Mouse (Mus musculus) stomach, embryonic 16.5 days (tissue): ENCODE measurements at regions not wholly inside any gene's neighbourhood (a gene's known extent, or its start where the extent isn't known, plus 50 kb on each side); places are given as distances from the start of the nearest gene placed in this dataset.

Experiments
- ATAC-seq: fragments of 200-750 bp; cut with Nextera tagmentation; 2 replicates; pipeline ENCODE4 v1.8.0; 2017; ENCODE audit warnings: moderate number of reproducible peaks, moderate TSS enrichment; ENCODE audit not compliant: insufficient read depth, low FRiP score
- H3K27ac ChIP-seq: fragments of 300-500 bp; sonication (generic); 2 replicates; pipeline ENCODE4 v1.5.1; 2014; ENCODE audit warnings: low read length
- H3K27me3 ChIP-seq: fragments of 300-500 bp; sonication (generic); 2 replicates; pipeline ENCODE4 v1.6.1; 2014; ENCODE audit warnings: low read length, control low read depth, mixed read lengths; ENCODE audit not compliant: control insufficient read depth, insufficient read depth
- H3K36me3 ChIP-seq: fragments of 300-500 bp; sonication (generic); 2 replicates; pipeline ENCODE4 v1.6.1; 2014; ENCODE audit warnings: low read length; ENCODE audit not compliant: control insufficient read depth, insufficient read depth
- H3K4me1 ChIP-seq: fragments of 300-500 bp; sonication (generic); 2 replicates; pipeline ENCODE4 v1.6.1; 2014; ENCODE audit warnings: low read length, control low read depth, mixed read lengths; ENCODE audit not compliant: control insufficient read depth, insufficient read depth
- H3K4me2 ChIP-seq: fragments of 300-500 bp; sonication (generic); 2 replicates; pipeline ENCODE4 v1.6.1; 2014; ENCODE audit warnings: low read depth, low read length, mixed read lengths
- H3K4me3 ChIP-seq: fragments of 300-500 bp; sonication (generic); replicated peaks from 2 replicates; pipeline ENCODE4 v1.5.1; 2014; ENCODE audit warnings: mild to moderate bottlenecking, low read length
- H3K9ac ChIP-seq: fragments of 300-500 bp; sonication (generic); 2 replicates; pipeline ENCODE4 v1.6.1; 2014; ENCODE audit warnings: low read length
- H3K9me3 ChIP-seq: fragments of 300-500 bp; sonication (generic); replicated peaks from 2 replicates; pipeline ENCODE4 v1.6.1; 2016; ENCODE audit warnings: low read length, control low read depth; ENCODE audit not compliant: control insufficient read depth
- WGBS: fragments of 180-500 bp; shearing (Covaris S2); extraction: QIAGEN DNeasy Blood & Tissue Kit; methylation state at CpG from one replicate; pipeline ENCODE4 v1.1.7; 2014; 5-methylcytosine and 5-hydroxymethylcytosine counted together

- Histone ChIP-seq H3K4me3 (no peak overlapping the region), H3K9ac (no peak overlapping the region), H3K27ac (no peak overlapping the region), H3K4me1 (peaks cover 14% of the 10 kb centered on the region), H3K36me3 (no peaks in the 10 kb centered on the region), H3K4me2 (no peak overlapping the region), H3K27me3 (no peaks in the 10 kb centered on the region), H3K9me3 (no peaks in the 10 kb centered on the region)
- 66% methylated on average over 3 of the region's 3 CpGs for WGBS
- ATAC-seq: no peak
These were observed 125.8 kb upstream of the Sox11 start for GRCm38 (mm10) chr12:27468141-27468540.

DNA sequence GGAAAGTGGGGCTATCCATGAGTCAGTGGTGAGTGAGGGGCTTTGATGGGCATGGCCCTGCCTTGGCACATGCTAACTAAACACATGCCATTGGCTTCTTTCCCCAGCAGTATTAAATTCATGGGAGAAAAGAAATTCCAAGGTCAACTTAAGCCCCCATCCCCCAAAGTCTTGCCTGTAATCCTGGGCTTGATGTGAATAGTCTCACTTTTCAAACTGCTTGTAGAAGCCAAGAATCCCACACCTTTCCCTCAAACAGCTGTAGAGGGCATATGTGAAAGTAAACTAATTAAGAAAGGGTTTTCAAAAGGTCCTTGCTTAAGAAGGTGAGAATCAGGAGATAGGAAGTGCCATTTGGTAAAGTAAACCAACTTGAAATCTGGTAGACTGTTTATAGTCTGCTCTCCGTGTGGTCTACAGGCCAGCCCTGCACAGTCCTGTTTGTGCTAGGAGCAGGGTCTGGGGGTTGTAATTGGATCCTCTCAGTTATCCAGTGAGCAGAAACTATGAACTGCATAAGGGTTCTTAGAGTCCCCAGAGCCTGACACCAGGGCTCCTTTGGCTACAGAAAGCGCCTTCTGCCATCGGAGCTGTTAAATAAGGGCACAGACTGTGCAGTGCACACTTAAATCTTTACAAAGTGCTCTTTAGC is 123.3 kb upstream of the Sox11 start:
- H3K27me3 ChIP-seq: no peaks in the 10 kb centered on the region
- no peak overlapping the region for H3K4me2 ChIP-seq
- H3K4me3 ChIP-seq: no peak overlapping the region
- 40% methylated on average over 3 of the region's 3 CpGs for WGBS
- peaks cover 9% of the 10 kb centered on the region for H3K4me1 ChIP-seq
- H3K9ac ChIP-seq: no peak overlapping the region
- no peaks in the 10 kb centered on the region for H3K9me3 ChIP-seq
- H3K27ac ChIP-seq: no peak overlapping the region
- no peaks in the 10 kb centered on the region for H3K36me3 ChIP-seq
- ATAC-seq: no peak

DNA sequence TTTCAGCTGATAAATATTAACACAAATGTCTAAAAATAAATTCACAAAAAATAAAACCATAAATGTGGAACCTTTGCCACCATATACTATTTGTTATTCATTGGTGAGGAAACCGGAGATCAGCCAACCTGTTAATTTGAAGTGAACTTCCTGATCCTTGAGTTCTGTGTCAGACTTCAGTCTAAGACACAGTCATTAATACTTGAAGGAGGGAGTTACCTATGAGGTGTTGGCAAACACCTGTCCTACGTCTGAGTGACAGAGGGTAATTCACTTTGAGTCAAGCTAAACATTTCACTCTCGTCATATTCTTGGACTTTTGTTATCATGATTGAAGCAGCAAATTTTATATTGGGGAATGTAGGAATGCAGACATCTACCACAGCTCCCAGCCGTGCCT is 116.3 kb upstream of the Sox11 start:
- no peak for ATAC-seq
- WGBS: 57% methylated on average over 4 of the region's 4 CpGs
- H3K4me1 ChIP-seq: no peaks in the 10 kb centered on the region

DNA sequence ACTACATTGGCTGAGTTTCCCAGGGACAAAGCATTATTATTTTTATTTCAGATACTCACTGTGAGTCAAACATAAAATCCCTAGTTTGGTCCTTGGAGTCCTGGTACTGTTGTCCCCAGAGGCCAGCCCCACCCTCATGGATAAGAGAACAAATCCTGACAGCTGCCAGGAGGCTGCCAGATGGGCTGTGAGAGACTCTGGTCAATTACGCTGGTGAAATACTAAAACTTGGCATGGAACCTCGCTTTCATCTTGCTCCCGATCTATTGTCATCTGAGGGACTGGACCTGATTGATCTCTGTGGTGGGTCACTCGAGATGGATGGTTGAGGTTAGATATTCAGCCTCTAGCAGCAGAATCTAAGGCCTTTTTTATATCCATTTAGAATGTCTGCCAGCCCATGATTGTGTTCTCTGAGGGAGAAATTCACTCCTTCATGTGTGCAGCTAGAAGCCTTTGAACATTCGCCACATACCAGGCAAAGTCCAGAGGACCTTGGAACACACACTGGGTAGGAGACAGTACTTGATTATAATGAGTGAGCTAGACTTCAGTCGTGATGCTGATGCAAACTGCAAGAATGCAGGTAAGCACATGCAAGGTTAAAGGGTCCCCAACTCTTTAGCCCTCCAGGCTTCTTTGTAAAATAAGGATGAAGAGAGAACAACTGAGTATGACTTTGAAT is 95.4 kb upstream of the Sox11 start:
- Histone ChIP-seq H3K36me3 (no peaks in the 10 kb centered on the region), H3K4me1 (no peaks in the 10 kb centered on the region), H3K27me3 (no peaks in the 10 kb centered on the region), H3K4me3 (no peak overlapping the region), H3K9me3 (no peaks in the 10 kb centered on the region), H3K4me2 (no peak overlapping the region), H3K27ac (no peak overlapping the region), H3K9ac (no peak overlapping the region)
- 58% methylated on average over 6 of the region's 6 CpGs for WGBS
- ATAC-seq: no peak

More for the DNA sequence above, 116.3 kb upstream of the Sox11 start:
- Histone ChIP-seq H3K4me3 (no peak overlapping the region), H3K36me3 (no peaks in the 10 kb centered on the region), H3K9ac (no peak overlapping the region), H3K9me3 (no peaks in the 10 kb centered on the region), H3K4me2 (no peak overlapping the region), H3K27ac (no peak overlapping the region), H3K27me3 (no peaks in the 10 kb centered on the region)

DNA sequence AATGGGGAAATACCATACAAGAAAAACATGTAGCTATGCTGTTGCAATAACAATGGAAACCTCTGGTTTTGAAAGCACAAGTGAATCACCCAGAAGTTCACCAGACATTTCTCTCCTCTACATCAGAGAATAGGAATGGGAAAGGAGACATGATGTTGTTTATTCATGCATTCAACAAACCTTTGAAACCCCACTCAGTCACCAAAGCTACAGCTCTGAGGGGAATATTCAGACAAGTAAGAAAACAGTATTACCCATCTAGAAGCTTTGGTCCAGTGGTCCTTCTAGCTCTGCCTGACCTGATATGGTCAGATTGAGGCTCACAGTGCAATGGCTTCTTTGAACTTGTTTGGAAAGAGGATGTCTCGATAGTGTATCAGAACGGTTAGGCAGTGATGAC is 89.0 kb upstream of the Sox11 start:
- Histone ChIP-seq H3K4me2 (no peak overlapping the region), H3K36me3 (no peaks in the 10 kb centered on the region), H3K4me3 (no peak overlapping the region), H3K4me1 (no peaks in the 10 kb centered on the region), H3K9me3 (no peaks in the 10 kb centered on the region), H3K9ac (no peak overlapping the region), H3K27me3 (no peaks in the 10 kb centered on the region), H3K27ac (no peak overlapping the region)
- no peak for ATAC-seq
- 81% methylated on average over 2 of the region's 2 CpGs for WGBS

DNA sequence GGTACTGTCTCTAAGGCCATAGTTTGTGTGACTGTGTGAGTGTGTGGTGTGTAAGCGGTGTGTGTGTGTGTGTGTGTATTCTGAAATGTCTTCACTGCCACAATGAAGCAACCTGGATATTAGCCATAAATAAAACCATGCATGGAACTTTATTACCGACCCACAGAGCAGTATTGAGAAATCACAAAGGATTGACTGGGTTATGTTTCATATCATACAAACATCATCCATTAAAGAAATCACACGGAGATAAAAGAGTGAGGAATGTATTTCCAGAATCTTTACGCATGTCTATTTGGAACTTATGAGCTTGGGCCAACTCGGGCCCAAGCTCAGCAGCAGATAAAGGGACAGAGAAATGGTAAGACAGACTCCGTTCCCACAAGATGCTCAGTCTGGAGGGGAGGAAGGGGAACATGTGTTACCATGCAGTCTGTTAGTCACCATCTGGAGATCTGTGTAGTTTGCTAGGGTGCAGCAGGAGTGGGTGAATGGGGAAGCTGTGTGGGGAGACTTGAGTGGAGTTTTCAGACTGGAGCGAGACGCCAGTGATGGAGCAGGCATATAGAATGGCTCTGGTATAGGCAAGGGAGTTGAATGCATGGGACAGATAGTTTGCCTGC is 75.1 kb upstream of the Sox11 start:
- H3K27me3 ChIP-seq: no peaks in the 10 kb centered on the region
- H3K4me3 ChIP-seq: no peak overlapping the region
- ATAC-seq: no peak
- no peak overlapping the region for H3K4me2 ChIP-seq
- H3K36me3 ChIP-seq: no peaks in the 10 kb centered on the region
- H3K9me3 ChIP-seq: no peaks in the 10 kb centered on the region
- H3K9ac ChIP-seq: no peak overlapping the region
- WGBS: 76% methylated on average over 8 of the region's 8 CpGs
- H3K27ac ChIP-seq: no peak overlapping the region
- H3K4me1 ChIP-seq: no peaks in the 10 kb centered on the region

DNA sequence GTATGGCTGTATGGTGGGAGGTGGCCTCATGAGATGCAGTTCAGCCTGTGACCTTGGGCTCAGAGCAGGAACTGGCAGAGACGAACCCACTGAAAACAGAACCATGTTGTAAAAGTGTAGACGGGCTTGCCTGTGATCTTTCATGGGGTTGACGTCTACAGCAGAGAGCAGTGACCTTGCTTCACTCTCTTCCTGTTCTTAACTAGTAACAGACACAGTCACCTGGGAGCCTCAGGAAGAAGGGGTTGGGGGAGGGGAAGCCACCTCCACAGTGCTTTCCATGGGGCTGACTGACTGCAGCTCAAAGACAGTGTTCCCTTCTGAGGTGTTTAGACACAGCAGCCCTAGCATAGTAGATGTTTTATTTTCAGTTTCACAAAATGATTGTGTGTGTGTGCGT is 68.2 kb upstream of the Sox11 start:
- H3K9me3 ChIP-seq: no peaks in the 10 kb centered on the region
- H3K4me1 ChIP-seq: no peaks in the 10 kb centered on the region
- H3K4me3 ChIP-seq: no peak overlapping the region
- no peak for ATAC-seq
- no peak overlapping the region for H3K27ac ChIP-seq
- H3K4me2 ChIP-seq: no peak overlapping the region
- H3K27me3 ChIP-seq: no peaks in the 10 kb centered on the region
- 48% methylated on average over 4 of the region's 4 CpGs for WGBS
- no peak overlapping the region for H3K9ac ChIP-seq
- H3K36me3 ChIP-seq: no peaks in the 10 kb centered on the region

GRCm38 (mm10) chr12:27408440-27408839 is 66.1 kb upstream of the Sox11 start:
- H3K27me3 ChIP-seq: no peaks in the 10 kb centered on the region
- H3K27ac ChIP-seq: no peak overlapping the region
- WGBS: 69% methylated on average over 4 of the region's 4 CpGs
- no peak overlapping the region for H3K9ac ChIP-seq
- no peaks in the 10 kb centered on the region for H3K36me3 ChIP-seq
- no peak overlapping the region for H3K4me3 ChIP-seq
- H3K9me3 ChIP-seq: no peaks in the 10 kb centered on the region
- no peaks in the 10 kb centered on the region for H3K4me1 ChIP-seq
- no peak for ATAC-seq
- H3K4me2 ChIP-seq: no peak overlapping the region

GRCm38 (mm10) chr12:27399392-27399791 is 57.0 kb upstream of the Sox11 start:
- ATAC-seq: no peak
- Histone ChIP-seq H3K4me2 (no peak overlapping the region), H3K36me3 (no peaks in the 10 kb centered on the region), H3K4me1 (no peaks in the 10 kb centered on the region), H3K9me3 (no peaks in the 10 kb centered on the region), H3K27me3 (no peaks in the 10 kb centered on the region), H3K9ac (no peak overlapping the region), H3K27ac (0 out of 2 replicates have a peak overlapping the region, but pooled peaks have one; percentile 43), H3K4me3 (no peak overlapping the region)
- WGBS: 45% methylated on average over 5 of the region's 5 CpGs
